ENCODE assay signal across 11 mouse cellular contexts in genomic region chr8:57498494-57498846, GRCm38 (mm10). TPM values are rescaled to one million over a fixed set of nuclear protein-coding genes. Genes with fewer than 3 reads are reported as not detected.
A peak's percentile ranks its signal among the peaks of the same experiment; 100 is the strongest.
DNase-seq lines count a peak whose midpoint lies in the region; ATAC-seq lines count a peak whose summit lies in the region.
"Had no signal": no experiment of that assay in that cellular context is flagged by ENCODE, and none has a peak within 500 bp of the region (broad histone marks: within the 10 kb centered on the region; RNA-seq: fewer than 3 reads in every experiment).

No protein-coding gene starts in this region.

- H3K4me2 ChIP-seq in hindbrain, embryonic 11.5 days (replicated peaks; ENCODE audit: low read depth, low read length) = no peak overlapping the region
- H3K4me2 ChIP-seq in forebrain, embryonic 13.5 days = peak overlapping the region; percentile 50
- H3K4me2 ChIP-seq in limb, embryonic 15.5 days = peak overlapping the region; percentile 14; the same call in 1 of the 2 replicates
- H3K4me2 ChIP-seq: liver, embryonic 13.5 days had no signal

- no peak for DNase-seq in hindbrain, embryonic 11.5 days (ENCODE audit: low spot score)
- DNase-seq in hindbrain, embryonic 10.5 days (ENCODE audit: low spot score) = no peak
- DNase-seq in Muller cell, postnatal 12 days (ENCODE audit: inconsistent ontology term) = peak; percentile 13
- no peak for DNase-seq in retina, postnatal 1 day
- no peak for DNase-seq in kidney, adult 11 months
- DNase-seq: liver, embryonic 13.5 days had no signal

- H3K9ac ChIP-seq in hindbrain, embryonic 11.5 days (ENCODE audit: low read depth, low read length) = no peak overlapping the region
- 0 out of 2 replicates have a peak overlapping the region, but pooled peaks have one; percentile 17 for H3K9ac ChIP-seq in forebrain, embryonic 13.5 days
- H3K9ac ChIP-seq in limb, embryonic 15.5 days = no peak overlapping the region
- H3K9ac ChIP-seq: liver, embryonic 13.5 days had no signal

- ATAC-seq in hindbrain, embryonic 11.5 days (ENCODE audit: low FRiP score) = peak; percentile 31; the same call in 1 of the 2 replicates
- ATAC-seq in forebrain, embryonic 13.5 days = peak; percentile 77
- no peak for ATAC-seq in limb, embryonic 15.5 days (ENCODE audit: insufficient number of reproducible peaks, low FRiP score, low TSS enrichment, low read depth)
- ATAC-seq in megakaryocyte-erythroid progenitor cell, adult 5-6 weeks (replicated peaks; ENCODE audit: low FRiP score, low TSS enrichment, poor library complexity, severe bottlenecking) = no peak

- H3K27me3 ChIP-seq in hindbrain, embryonic 11.5 days (ENCODE audit: control insufficient read depth, insufficient read depth, low read length) = no peaks in the 10 kb centered on the region
- H3K27me3 ChIP-seq in hindbrain, embryonic 10.5 days (ENCODE audit: insufficient read depth, poor library complexity, severe bottlenecking) = no peaks in the 10 kb centered on the region
- H3K27me3 ChIP-seq in forebrain, embryonic 13.5 days = no peaks in the 10 kb centered on the region
- H3K27me3 ChIP-seq in limb, embryonic 15.5 days = no peaks in the 10 kb centered on the region
- H3K27me3 ChIP-seq: liver, embryonic 13.5 days had no signal

- WGBS in hindbrain, embryonic 11.5 days = 60% methylated on average over 8 of the region's 8 CpGs
- WGBS in hindbrain, embryonic 10.5 days = 77% methylated on average over 8 of the region's 8 CpGs
- WGBS in forebrain, embryonic 13.5 days = 24% methylated on average over 8 of the region's 8 CpGs
- WGBS in limb, embryonic 15.5 days = 38% methylated on average over 8 of the region's 8 CpGs

- H3K36me3 ChIP-seq in hindbrain, embryonic 11.5 days (ENCODE audit: control insufficient read depth, insufficient read depth, low read length) = no peaks in the 10 kb centered on the region
- 0 out of 2 replicates have a peak, but pooled peaks cover 3% of the 10 kb centered on the region for H3K36me3 ChIP-seq in hindbrain, embryonic 10.5 days
- H3K36me3 ChIP-seq in forebrain, embryonic 13.5 days (ENCODE audit: poor library complexity, severe bottlenecking) = no peaks in the 10 kb centered on the region
- no peaks in the 10 kb centered on the region for H3K36me3 ChIP-seq in limb, embryonic 15.5 days
- H3K36me3 ChIP-seq: liver, embryonic 13.5 days had no signal

- H3K27ac ChIP-seq in hindbrain, embryonic 11.5 days (ENCODE audit: low read depth, low read length) = no peak overlapping the region
- no peak overlapping the region for H3K27ac ChIP-seq in hindbrain, embryonic 10.5 days
- H3K27ac ChIP-seq in forebrain, embryonic 13.5 days = peak overlapping the region; percentile 62
- H3K27ac ChIP-seq in limb, embryonic 15.5 days = no peak overlapping the region
- H3K27ac ChIP-seq: liver, embryonic 13.5 days had no signal

- no peak overlapping the region for H3K4me3 ChIP-seq in hindbrain, embryonic 11.5 days (ENCODE audit: low read depth, low read length)
- H3K4me3 ChIP-seq in hindbrain, embryonic 10.5 days = no peak overlapping the region
- H3K4me3 ChIP-seq in forebrain, embryonic 13.5 days = peak overlapping the region; percentile 25
- no peak overlapping the region for H3K4me3 ChIP-seq in limb, embryonic 15.5 days
- H3K4me3 ChIP-seq: erythroblast, embryonic 14.5 days; liver, embryonic 13.5 days had no signal

- H3K9me3 ChIP-seq in hindbrain, embryonic 11.5 days (ENCODE audit: control insufficient read depth, low read length) = no peaks in the 10 kb centered on the region
- no peaks in the 10 kb centered on the region for H3K9me3 ChIP-seq in hindbrain, embryonic 10.5 days
- no peaks in the 10 kb centered on the region for H3K9me3 ChIP-seq in forebrain, embryonic 13.5 days (replicated peaks)
- no peaks in the 10 kb centered on the region for H3K9me3 ChIP-seq in limb, embryonic 15.5 days
- H3K9me3 ChIP-seq: liver, embryonic 13.5 days had no signal

- no peaks in the 10 kb centered on the region for H3K4me1 ChIP-seq in hindbrain, embryonic 11.5 days (replicated peaks; ENCODE audit: control insufficient read depth, insufficient read depth, low read length)
- peaks cover 10% of the 10 kb centered on the region; the same call in 1 of the 2 replicates for H3K4me1 ChIP-seq in hindbrain, embryonic 10.5 days (replicated peaks)
- H3K4me1 ChIP-seq in forebrain, embryonic 13.5 days = peaks cover 20% of the 10 kb centered on the region
- H3K4me1 ChIP-seq in limb, embryonic 15.5 days = peaks cover 10% of the 10 kb centered on the region
- H3K4me1 ChIP-seq: liver, embryonic 13.5 days had no signal

RNA-seq across cellular contexts. Expression of gene Sap30, which starts 10.8 kb away (rescaled TPM):
- polyA plus RNA-seq in hindbrain, embryonic 11.5 days (2014; fragmentation: Nextera tagmentation; extraction: Ambion mirVana) = 109 and 115 TPM in 2 replicates
- polyA plus RNA-seq in hindbrain, embryonic 10.5 days (2016; fragmentation: Nextera tagmentation; extraction: Ambion mirVana) = 81.9 and 97.8 TPM in 2 replicates
- 96.4 and 106 TPM in 2 replicates for polyA plus RNA-seq in forebrain, embryonic 13.5 days (2015; fragmentation: Nextera tagmentation; extraction: Ambion mirVana)
- 26.3 and 30.2 TPM in 2 replicates for polyA plus RNA-seq in limb, embryonic 15.5 days (2015; fragmentation: Nextera tagmentation; extraction: Ambion mirVana)
- 18.0 and 22.8 TPM in 2 replicates for total RNA-seq in megakaryocyte-erythroid progenitor cell, adult 5-6 weeks (2014; fragmentation: Nextera tagmentation)
- total RNA-seq in megakaryocyte-erythroid progenitor cell, adult 5-6 weeks (2017) = 83.8 and 89.2 TPM in 2 replicates

RNA-seq across cellular contexts. Expression of gene Hmgb2, which starts 13.2 kb away (rescaled TPM):
- 457 and 512 TPM in 2 replicates for polyA plus RNA-seq in hindbrain, embryonic 11.5 days (2014; fragmentation: Nextera tagmentation; extraction: Ambion mirVana)
- polyA plus RNA-seq in hindbrain, embryonic 10.5 days (2016; fragmentation: Nextera tagmentation; extraction: Ambion mirVana) = 389 and 567 TPM in 2 replicates
- polyA plus RNA-seq in forebrain, embryonic 13.5 days (2015; fragmentation: Nextera tagmentation; extraction: Ambion mirVana) = 482 and 552 TPM in 2 replicates
- 267 and 297 TPM in 2 replicates for polyA plus RNA-seq in limb, embryonic 15.5 days (2015; fragmentation: Nextera tagmentation; extraction: Ambion mirVana)
- total RNA-seq in megakaryocyte-erythroid progenitor cell, adult 5-6 weeks (2014; fragmentation: Nextera tagmentation) = 452 and 588 TPM in 2 replicates
- 396 and 475 TPM in 2 replicates for total RNA-seq in megakaryocyte-erythroid progenitor cell, adult 5-6 weeks (2017)

RNA-seq across cellular contexts. Expression of gene Scrg1, which starts 42.7 kb away (rescaled TPM):
- 1.4 and 1.6 TPM in 2 replicates for polyA plus RNA-seq in hindbrain, embryonic 11.5 days (2014; fragmentation: Nextera tagmentation; extraction: Ambion mirVana)
- 0.61 and 0.90 TPM in 2 replicates for polyA plus RNA-seq in hindbrain, embryonic 10.5 days (2016; fragmentation: Nextera tagmentation; extraction: Ambion mirVana)
- 0.89 and 0.92 TPM in 2 replicates for polyA plus RNA-seq in forebrain, embryonic 13.5 days (2015; fragmentation: Nextera tagmentation; extraction: Ambion mirVana)
- 21.4 and 26.3 TPM in 2 replicates for polyA plus RNA-seq in limb, embryonic 15.5 days (2015; fragmentation: Nextera tagmentation; extraction: Ambion mirVana)
- not detected in 2 replicates for total RNA-seq in megakaryocyte-erythroid progenitor cell, adult 5-6 weeks (2014; fragmentation: Nextera tagmentation)
- not detected in 2 replicates for total RNA-seq in megakaryocyte-erythroid progenitor cell, adult 5-6 weeks (2017)
- total RNA-seq: heart, postnatal 25 days had no signal
- polyA plus RNA-seq: erythroblast, embryonic 14.5 days had no signal

Comparison
In these comparisons a context has a peak if more than half of its experiments do, and no peak if none do; other contexts are left out.
1. ATAC-seq: peak in hindbrain, embryonic 11.5 days (single experiment) and forebrain, embryonic 13.5 days (single experiment); none in limb, embryonic 15.5 days (single experiment) and megakaryocyte-erythroid progenitor cell, adult 5-6 weeks (single experiment).